Mouse (Mus musculus): ENCODE results near the gene Tbc1d13. TPM values are rescaled to one million over a fixed set of nuclear protein-coding genes. Genes with fewer than 3 reads are reported as not detected.
"Not testable (repeated sequence)": the region's sequence is repeated elsewhere in the genome, so short reads cannot be mapped to it uniquely, and the experiment has no call there.

Tbc1d13 gene
- polyA plus RNA-seq, 1 experiment: 27.3 TPM

DNA sequence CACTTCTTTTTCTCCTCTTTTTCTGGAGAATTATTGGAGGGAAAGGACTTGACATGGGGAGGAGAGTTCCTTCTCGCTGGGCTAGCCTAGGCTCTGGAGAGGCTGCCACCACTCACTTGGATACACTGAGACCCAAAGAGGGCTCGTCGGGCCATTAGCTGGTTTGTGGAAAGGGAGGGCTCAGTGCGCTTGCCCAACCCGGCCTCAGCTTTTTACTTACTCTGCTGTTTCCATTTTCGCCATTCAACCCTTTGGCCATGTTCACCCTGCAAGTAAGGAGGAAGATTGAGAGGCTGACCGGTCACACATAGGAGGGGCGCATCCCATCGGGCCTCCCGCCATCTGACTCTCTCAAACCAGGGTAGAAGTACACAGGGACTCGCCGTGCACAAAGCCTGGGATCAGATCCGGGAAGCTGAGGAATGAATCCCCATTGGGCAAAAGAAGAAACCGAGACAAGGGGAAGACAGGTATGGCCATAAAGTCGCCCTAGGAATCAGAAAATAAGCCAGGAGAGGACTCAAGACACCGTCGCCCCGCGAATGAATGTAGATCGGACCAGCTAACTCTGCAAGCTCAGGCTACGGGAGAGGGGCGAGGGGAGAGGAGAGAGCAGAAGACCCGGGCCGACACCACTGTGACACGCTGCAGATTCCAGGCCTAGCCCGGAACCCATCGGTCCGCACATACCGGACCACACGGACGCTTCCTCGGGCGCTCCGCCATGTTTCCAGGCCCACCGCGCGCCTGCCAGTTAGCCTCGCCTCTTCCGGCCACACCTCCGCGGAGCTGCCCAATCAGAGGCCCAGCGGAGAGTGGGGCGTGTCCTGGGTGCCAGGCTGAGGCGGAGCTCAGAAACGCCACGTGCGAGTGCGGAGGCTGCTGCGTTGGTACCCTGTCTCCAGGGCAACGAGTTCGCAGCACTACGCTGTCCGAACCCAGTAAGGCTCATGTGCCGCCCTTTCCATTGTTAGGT is 44.4 kb downstream of the Tbc1d13 start, which contains the start of gene Spout1:
TSS of gene Spout1 (minus strand) at position 760 of the 976 bp plus-strand sequence.
- TF ChIP-seq POLR2A (IDR thresholded peaks at IDR 0.05; ENCODE audit: borderline replicate concordance, control insufficient read depth, low read depth, low read length) (peak; percentile 76; the same call in 1 of the 2 replicates), CTCF (IDR thresholded peaks at IDR 0.05; ENCODE audit: control insufficient read depth, insufficient read depth, low read length) (no peak)
- peak within 1 kb of the TSS; percentile 88 for H3K4me3 ChIP-seq (replicated peaks; ENCODE audit: control insufficient read depth, low read depth, low read length)
- H3K4me1 ChIP-seq (ENCODE audit: control insufficient read depth, insufficient read depth, low read length): peaks cover 3% of the 10 kb centered on the region; the same call in 1 of the 2 replicates
- WGBS: 2% methylated on average over 54 of the region's 54 CpGs
- no peak within 1 kb of the TSS for H3K27ac ChIP-seq (ENCODE audit: control insufficient read depth, insufficient read depth, low read depth, low read length, poor library complexity)

- 40% methylated on average over 7 of the region's 7 CpGs for WGBS
- H3K27ac ChIP-seq (ENCODE audit: control insufficient read depth, insufficient read depth, low read depth, low read length, poor library complexity); H3K4me1 ChIP-seq (ENCODE audit: control insufficient read depth, insufficient read depth, low read length): not testable (repeated sequence)
- peak overlapping the region; percentile 19 for H3K4me3 ChIP-seq (replicated peaks; ENCODE audit: control insufficient read depth, low read depth, low read length)
Measured at GRCm38 (mm10) chr2:30178711-30179110, 45.2 kb downstream of the Tbc1d13 start.

DNA sequence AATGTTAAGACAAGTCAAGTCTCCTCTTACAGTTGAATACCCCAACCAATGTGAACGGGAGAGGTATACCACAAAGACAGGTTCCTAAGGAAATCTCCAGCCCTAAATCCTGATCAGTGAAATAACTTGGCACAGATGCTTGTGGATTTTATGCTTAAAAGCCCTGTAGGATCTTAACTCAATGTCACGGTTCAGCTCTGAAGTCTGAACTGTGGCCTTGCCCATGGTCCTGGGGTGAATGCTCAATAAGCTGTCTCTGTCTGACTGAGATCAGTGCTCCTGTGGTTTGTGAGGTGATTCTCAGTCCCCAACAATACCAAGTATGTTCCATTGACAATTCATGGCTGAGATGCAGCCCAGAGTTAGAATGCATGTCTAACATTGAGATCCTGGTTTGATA is 48.9 kb downstream of the Tbc1d13 start:
- no peaks in the 10 kb centered on the region; the same call in 1 of the 2 replicates for H3K4me1 ChIP-seq (ENCODE audit: control insufficient read depth, insufficient read depth, low read length)
- TF ChIP-seq CTCF (IDR thresholded peaks at IDR 0.05; ENCODE audit: control insufficient read depth, insufficient read depth, low read length) (no peak), POLR2A (IDR thresholded peaks at IDR 0.05; ENCODE audit: borderline replicate concordance, control insufficient read depth, low read depth, low read length) (no peak)
- H3K27ac ChIP-seq (ENCODE audit: control insufficient read depth, insufficient read depth, low read depth, low read length, poor library complexity): no peak overlapping the region
- no peak overlapping the region for H3K4me3 ChIP-seq (replicated peaks; ENCODE audit: control insufficient read depth, low read depth, low read length)
- WGBS: 86% methylated on average over 2 of the region's 2 CpGs

GRCm38 (mm10) chr2:30183721-30184120 is 50.2 kb downstream of the Tbc1d13 start:
- H3K27ac ChIP-seq (ENCODE audit: control insufficient read depth, insufficient read depth, low read depth, low read length, poor library complexity): no peak overlapping the region
- no peak overlapping the region for H3K4me3 ChIP-seq (replicated peaks; ENCODE audit: control insufficient read depth, low read depth, low read length)
- TF ChIP-seq POLR2A (IDR thresholded peaks at IDR 0.05; ENCODE audit: borderline replicate concordance, control insufficient read depth, low read depth, low read length): no peak
- TF ChIP-seq CTCF (IDR thresholded peaks at IDR 0.05; ENCODE audit: control insufficient read depth, insufficient read depth, low read length): no peak
- no peaks in the 10 kb centered on the region for H3K4me1 ChIP-seq (ENCODE audit: control insufficient read depth, insufficient read depth, low read length)
- 80% methylated on average over 3 of the region's 3 CpGs for WGBS

DNA sequence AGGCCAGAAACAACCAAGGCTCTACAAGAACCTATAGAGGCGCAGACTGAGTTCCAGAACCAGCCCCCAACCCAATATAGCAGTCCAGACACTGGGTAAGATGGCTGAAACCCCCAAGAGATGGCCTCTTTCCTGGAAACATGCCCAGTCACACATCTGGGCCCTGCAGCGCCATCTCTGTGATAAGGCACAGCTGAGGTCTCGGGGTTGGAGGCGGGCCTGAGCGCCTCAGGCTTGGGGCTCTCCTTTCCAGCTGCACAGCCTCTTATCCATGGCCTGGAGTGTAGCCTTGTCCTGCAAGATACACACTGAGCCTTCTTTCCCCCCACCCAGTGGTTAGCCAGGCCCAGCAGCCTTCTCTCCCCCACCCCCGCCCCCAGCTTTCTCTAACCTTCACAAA is 51.7 kb downstream of the Tbc1d13 start:
- Histone ChIP-seq H3K4me3 (replicated peaks; ENCODE audit: control insufficient read depth, low read depth, low read length) (no peak overlapping the region), H3K27ac (ENCODE audit: control insufficient read depth, insufficient read depth, low read depth, low read length, poor library complexity) (no peak overlapping the region), H3K4me1 (ENCODE audit: control insufficient read depth, insufficient read depth, low read length) (no peaks in the 10 kb centered on the region)
- TF ChIP-seq CTCF (IDR thresholded peaks at IDR 0.05; ENCODE audit: control insufficient read depth, insufficient read depth, low read length): no peak
- no peak for TF ChIP-seq POLR2A (IDR thresholded peaks at IDR 0.05; ENCODE audit: borderline replicate concordance, control insufficient read depth, low read depth, low read length)
- WGBS: 74% methylated on average over 6 of the region's 6 CpGs

DNA sequence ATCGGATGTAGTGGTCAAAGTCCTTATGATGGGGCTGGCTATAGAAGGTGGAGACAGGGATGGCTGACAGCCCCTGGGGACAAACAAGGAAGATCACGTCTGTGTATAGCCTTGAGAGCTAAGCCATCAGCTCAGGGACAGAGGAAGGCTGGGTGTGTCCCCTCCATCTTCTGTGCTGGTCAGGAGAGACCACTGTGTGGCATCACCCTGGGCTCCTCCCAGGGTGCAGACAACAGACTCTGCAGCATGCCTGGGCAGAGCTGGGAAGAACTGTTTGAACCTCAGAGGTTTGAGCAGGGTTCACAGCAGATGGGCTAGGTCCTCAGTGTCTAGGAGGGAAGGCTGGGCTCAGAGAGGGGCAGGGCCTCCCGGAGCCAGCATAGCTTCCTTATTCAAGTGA is 52.1 kb downstream of the Tbc1d13 start:
- H3K4me1 ChIP-seq (ENCODE audit: control insufficient read depth, insufficient read depth, low read length): no peaks in the 10 kb centered on the region
- no peak overlapping the region for H3K4me3 ChIP-seq (replicated peaks; ENCODE audit: control insufficient read depth, low read depth, low read length)
- 71% methylated on average over 3 of the region's 3 CpGs for WGBS
- no peak for TF ChIP-seq CTCF (IDR thresholded peaks at IDR 0.05; ENCODE audit: control insufficient read depth, insufficient read depth, low read length)
- TF ChIP-seq POLR2A (IDR thresholded peaks at IDR 0.05; ENCODE audit: borderline replicate concordance, control insufficient read depth, low read depth, low read length): no peak
- H3K27ac ChIP-seq (ENCODE audit: control insufficient read depth, insufficient read depth, low read depth, low read length, poor library complexity): no peak overlapping the region

DNA sequence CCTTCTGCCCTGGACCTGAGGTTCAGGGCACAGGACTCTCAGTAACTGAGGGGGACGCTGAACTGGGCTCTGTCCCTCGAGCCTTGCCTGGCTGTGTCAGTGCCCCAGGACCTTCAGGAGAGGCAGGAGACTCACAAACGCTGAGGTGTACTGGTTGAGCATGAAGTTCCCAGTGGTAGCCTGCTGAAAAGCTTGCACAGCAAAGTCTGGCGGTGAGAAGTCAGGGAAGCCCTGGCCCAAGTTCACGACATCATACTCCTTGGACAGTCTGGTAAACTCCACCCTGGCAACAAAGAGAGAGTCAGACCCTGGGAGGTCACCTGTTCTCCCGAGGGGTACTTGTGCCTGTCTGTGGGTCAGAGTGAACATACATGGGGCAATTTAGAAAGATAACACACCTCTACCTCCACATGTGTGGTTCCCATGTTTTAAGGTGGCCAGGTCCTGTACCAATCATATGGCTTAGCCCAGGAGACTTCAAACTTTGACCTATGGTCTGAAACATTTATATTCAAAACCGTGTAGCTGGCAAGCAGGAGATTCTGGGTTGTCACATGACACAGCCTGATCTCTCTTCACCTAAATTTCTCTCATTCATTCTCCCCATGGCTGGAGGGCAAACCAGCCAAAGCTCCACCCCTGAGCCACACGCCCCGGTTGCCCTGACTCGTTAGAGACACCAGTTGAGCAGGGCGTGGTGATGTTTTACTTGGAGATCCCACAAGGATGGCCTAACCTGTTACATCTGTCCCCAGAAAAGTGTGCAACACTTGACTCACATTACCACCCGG is 58.4 kb downstream of the Tbc1d13 start:
- no peak overlapping the region for H3K4me3 ChIP-seq (replicated peaks; ENCODE audit: control insufficient read depth, low read depth, low read length)
- 80% methylated on average over 12 of the region's 12 CpGs for WGBS
- no peak for TF ChIP-seq CTCF (IDR thresholded peaks at IDR 0.05; ENCODE audit: control insufficient read depth, insufficient read depth, low read length)
- TF ChIP-seq POLR2A (IDR thresholded peaks at IDR 0.05; ENCODE audit: borderline replicate concordance, control insufficient read depth, low read depth, low read length): no peak
- no peak overlapping the region for H3K27ac ChIP-seq (ENCODE audit: control insufficient read depth, insufficient read depth, low read depth, low read length, poor library complexity)
- H3K4me1 ChIP-seq (ENCODE audit: control insufficient read depth, insufficient read depth, low read length): no peaks in the 10 kb centered on the region; the same call in 1 of the 2 replicates

DNA sequence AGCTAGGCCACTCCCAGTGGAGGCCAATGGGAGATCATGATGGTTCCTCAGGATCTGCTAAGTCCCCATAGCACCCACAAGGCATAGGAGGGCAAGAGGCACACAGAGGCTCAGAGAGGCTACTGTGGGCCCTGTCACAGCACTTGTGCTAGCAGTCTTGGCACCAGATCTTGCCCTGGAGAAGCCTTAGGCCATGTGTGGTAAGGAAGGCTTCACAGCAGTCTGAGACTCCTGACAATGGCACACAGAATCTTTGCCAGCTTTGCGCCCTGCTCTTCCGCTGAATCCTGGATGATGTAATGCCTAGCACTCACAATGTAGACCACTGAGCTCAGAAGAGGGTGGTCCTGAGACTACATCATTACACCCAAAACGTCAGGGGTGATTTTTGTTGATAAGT is 61.1 kb downstream of the Tbc1d13 start:
- H3K27ac ChIP-seq (ENCODE audit: control insufficient read depth, insufficient read depth, low read depth, low read length, poor library complexity): no peak overlapping the region
- H3K4me3 ChIP-seq (replicated peaks; ENCODE audit: control insufficient read depth, low read depth, low read length): no peak overlapping the region
- no peak for TF ChIP-seq CTCF (IDR thresholded peaks at IDR 0.05; ENCODE audit: control insufficient read depth, insufficient read depth, low read length)
- no peak for TF ChIP-seq POLR2A (IDR thresholded peaks at IDR 0.05; ENCODE audit: borderline replicate concordance, control insufficient read depth, low read depth, low read length)
- 79% methylated on average over 3 of the region's 3 CpGs for WGBS
- no peaks in the 10 kb centered on the region; the same call in 1 of the 2 replicates for H3K4me1 ChIP-seq (ENCODE audit: control insufficient read depth, insufficient read depth, low read length)
